Mouse (Mus musculus): ENCODE results near the gene Ctnna3.

DNA sequence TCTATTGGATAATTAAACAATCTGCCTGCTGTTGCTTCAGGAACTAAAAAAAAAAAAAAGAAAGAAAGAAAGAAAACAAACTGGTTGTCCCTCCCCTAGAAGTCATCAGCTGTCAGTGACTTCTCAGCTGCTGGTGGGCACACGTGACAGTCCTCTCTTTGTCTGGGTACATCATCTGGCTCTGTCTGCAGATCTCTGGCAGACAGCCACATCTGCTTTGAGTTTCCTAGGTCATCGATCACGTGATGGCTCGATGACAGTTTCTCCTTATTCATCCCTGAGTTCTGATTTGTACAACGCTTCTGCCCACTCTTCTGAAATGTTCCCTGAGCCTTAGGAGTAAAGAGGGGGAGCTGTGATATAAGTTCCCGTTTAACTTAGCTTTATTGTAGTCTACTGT is 352.1 kb downstream of the Ctnna3 start:
- no peak for TF ChIP-seq MYOD1 (IDR thresholded peaks at IDR 0.05; ENCODE audit: control insufficient read depth, insufficient read length, low read depth)
- TF ChIP-seq USF1 (IDR thresholded peaks at IDR 0.05; ENCODE audit: low read depth), result peak; percentile 29
- TF ChIP-seq MYOG (IDR thresholded peaks at IDR 0.05; ENCODE audit: control insufficient read depth, extremely low read depth, insufficient read length), result no peak
- no peak for TF ChIP-seq CTCF (IDR thresholded peaks at IDR 0.05; ENCODE audit: control insufficient read depth, insufficient read depth, insufficient read length)
- TF ChIP-seq MAX (IDR thresholded peaks at IDR 0.05), result no peak
- TF ChIP-seq FOSL1 (IDR thresholded peaks at IDR 0.05; ENCODE audit: insufficient read depth, low read length, poor library complexity, severe bottlenecking), result no peak
